In genomic region chr13:102258207-102258606, GRCm38 (mm10) we compare ENCODE assay signal across 16 mouse cellular contexts.
"Had no signal": no experiment of that assay in that cellular context is flagged by ENCODE, and none has a peak within 500 bp of the region (broad histone marks: within the 10 kb centered on the region; RNA-seq: fewer than 3 reads in every experiment).

No protein-coding gene starts in this region.

- ATAC-seq: liver, embryonic 12.5 days; midbrain, embryonic 15.5 days had no signal

- H3K27me3 ChIP-seq: limb, embryonic 15.5 days; liver, embryonic 12.5 days; lung, embryonic 15.5 days; megakaryocyte, embryonic 14.5 days; midbrain, embryonic 15.5 days; neural tube, embryonic 15.5 days had no signal

- H3K4me2 ChIP-seq: limb, embryonic 15.5 days; liver, embryonic 12.5 days; lung, embryonic 15.5 days; midbrain, embryonic 11.5 days; midbrain, embryonic 15.5 days; neural tube, embryonic 15.5 days had no signal

- DNase-seq: kidney, adult 11 months; kidney, adult 9 months; kidney, postnatal 36 days; lung, postnatal 14 days; right cerebral cortex, postnatal 4 days; thymus, postnatal 4 days had no signal

- H3K4me1 ChIP-seq: limb, embryonic 15.5 days; liver, embryonic 12.5 days; lung, embryonic 15.5 days; megakaryocyte, embryonic 14.5 days; neural tube, embryonic 15.5 days had no signal

- H3K36me3 ChIP-seq: limb, embryonic 15.5 days; liver, embryonic 12.5 days; lung, embryonic 15.5 days; midbrain, embryonic 15.5 days; neural tube, embryonic 15.5 days had no signal

- H3K27ac ChIP-seq: kidney, postnatal 0 days; left cerebral cortex, adult 2 months; limb, embryonic 15.5 days; liver, embryonic 12.5 days; lung, embryonic 15.5 days; macrophage; midbrain, embryonic 15.5 days; neural tube, embryonic 15.5 days had no signal

- H3K4me3 ChIP-seq: left cerebral cortex, adult 2 months; limb, embryonic 15.5 days; liver, embryonic 12.5 days; lung, embryonic 15.5 days; megakaryocyte, embryonic 14.5 days; midbrain, embryonic 15.5 days; neural tube, embryonic 15.5 days had no signal

- H3K9me3 ChIP-seq: limb, embryonic 15.5 days; liver, embryonic 12.5 days; lung, embryonic 15.5 days; megakaryocyte, embryonic 14.5 days; midbrain, embryonic 15.5 days; neural tube, embryonic 15.5 days had no signal

- H3K9ac ChIP-seq: limb, embryonic 15.5 days; liver, embryonic 12.5 days; lung, embryonic 15.5 days; midbrain, embryonic 15.5 days; neural tube, embryonic 15.5 days had no signal
